Mouse (Mus musculus): ENCODE measurements at regions not wholly inside any gene's neighbourhood (a gene's known extent, or its start where the extent isn't known, plus 50 kb on each side); places are given as distances from the start of the nearest gene placed in this dataset.
A peak's percentile ranks its signal among the peaks of the same experiment; 100 is the strongest.

DNA sequence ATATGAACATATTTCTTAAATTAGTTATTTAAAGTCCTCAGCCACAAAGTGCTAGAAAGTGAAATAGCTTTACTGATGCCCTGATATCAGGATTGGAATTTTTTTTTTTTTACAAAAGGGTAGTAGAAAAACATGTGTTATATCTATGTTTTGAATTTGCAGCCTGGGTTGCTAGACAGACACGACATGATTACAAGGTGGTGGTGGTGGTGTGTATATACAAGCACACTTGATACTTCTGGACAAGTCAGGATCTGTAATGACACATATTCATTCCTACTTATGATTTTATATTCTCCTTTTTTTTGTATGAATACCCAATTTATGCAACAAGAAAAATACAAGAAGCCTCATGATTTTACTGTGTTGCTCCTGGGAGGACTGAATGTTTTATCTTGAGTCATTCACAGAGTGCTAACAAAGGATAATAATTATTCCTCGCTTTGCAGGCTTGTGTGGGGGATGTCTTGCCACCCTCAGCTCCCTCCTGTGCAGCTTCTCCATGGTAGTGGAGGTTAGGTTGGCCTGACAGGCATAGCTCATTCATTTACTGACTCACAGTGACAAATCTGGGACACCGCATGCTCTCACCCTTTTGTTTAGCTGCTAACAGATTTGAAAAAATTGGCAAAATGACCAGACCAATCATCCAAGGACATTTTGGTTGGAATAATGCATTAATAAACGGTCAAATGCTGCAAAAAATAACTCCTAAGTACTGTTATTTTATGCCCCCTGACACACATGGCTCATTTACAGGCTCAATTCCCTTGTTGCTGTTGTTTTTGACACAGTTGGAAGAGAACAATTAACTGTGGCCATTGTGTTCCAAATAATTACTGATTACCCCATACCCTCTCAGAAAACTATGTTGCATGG is 303.3 kb upstream of the Sel1l start:
- DNase-seq, result no peak

DNA sequence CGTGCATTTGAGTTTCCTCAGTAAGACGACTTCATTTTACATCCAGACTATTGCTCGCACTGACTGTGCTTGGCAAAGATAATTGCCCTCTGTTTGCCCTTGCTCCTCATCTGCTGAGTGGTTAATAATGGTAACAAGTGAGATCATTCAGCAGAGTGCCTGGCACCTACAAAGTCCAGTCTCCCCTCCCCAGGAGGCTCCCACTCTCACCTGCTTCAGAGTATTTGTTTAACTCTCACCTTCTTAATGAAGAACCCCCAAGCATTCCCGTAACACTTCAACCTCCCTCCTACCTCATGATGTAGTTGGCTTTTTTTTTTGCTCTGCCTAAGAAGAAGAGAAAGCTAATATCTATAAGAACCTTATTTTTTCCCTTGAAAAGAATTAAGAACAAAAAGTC is 288.6 kb upstream of the Sel1l start:
- no peak for DNase-seq

DNA sequence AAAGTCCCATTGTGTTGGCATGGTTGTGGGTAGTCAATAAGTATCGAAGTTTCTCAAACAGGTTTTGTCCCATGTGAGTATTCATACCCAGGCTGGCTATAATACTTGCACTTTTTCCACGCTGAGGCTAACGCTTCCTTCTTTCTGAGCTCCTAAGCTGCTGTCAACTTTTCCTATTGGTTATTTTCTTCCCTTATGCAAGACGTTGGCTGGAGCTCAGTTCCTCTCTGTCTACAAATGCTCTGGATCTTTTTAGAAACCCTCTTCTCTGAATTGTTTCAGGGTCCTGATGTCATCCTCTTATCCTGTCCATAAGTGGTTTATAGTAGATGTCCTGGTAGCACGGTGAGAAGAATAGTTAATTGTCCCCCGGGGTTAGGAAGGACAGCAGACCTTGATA is 278.7 kb upstream of the Sel1l start:
- no peak for DNase-seq

DNA sequence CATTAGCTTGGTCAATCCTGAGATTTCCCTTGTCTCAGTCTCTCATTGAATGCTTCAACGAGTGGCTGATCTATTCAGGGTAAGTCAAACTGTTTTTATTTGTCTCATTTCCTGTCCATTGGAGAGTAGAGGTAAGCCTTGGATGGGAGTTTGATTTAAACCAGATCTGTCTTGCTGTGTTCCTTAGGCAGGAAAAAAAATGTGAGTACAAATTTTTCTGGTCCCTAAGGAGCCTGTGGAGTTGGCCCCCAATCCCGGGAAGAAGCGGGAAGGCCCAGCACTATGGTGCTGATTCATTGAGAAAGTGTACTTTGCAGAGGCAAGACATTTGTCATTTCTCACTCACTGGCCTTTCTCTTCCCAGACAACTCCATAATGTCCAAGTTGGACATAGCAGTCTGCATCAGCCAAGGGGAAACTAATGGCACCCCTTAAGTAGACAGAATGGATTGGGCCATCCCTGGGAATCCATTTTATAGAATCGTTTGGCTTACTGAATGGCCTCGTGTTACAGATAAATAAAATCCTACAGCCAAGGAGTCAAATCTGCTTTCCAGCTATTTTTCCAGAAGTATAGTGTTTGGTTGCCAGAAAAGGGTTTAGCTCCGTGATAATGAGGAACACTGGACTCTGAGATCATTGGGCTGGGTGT is 271.3 kb upstream of the Sel1l start:
- peak; percentile 5 for DNase-seq

GRCm38 (mm10) chr12:92109615-92110014 is 260.7 kb upstream of the Sel1l start:
- DNase-seq, result no peak

DNA sequence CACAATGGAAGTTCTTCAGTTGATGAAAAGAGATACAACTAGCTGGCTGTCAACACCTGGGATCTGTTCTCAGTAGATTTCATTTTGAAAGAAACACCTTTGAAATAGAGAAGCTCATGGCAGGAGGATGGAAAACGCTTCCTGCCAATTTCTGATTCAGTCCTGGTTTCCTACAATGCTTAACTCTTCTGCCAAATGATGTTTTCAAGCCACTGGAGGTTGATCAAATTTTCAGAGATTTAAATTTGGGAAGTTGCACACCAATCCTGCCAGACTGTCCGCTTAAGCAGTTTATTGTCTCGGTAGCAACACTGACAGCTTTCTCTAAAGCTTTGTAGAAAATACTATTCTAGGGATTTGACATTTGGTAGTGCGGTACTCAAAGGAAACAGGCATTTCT is 251.1 kb upstream of the Sel1l start:
- DNase-seq, result no peak

DNA sequence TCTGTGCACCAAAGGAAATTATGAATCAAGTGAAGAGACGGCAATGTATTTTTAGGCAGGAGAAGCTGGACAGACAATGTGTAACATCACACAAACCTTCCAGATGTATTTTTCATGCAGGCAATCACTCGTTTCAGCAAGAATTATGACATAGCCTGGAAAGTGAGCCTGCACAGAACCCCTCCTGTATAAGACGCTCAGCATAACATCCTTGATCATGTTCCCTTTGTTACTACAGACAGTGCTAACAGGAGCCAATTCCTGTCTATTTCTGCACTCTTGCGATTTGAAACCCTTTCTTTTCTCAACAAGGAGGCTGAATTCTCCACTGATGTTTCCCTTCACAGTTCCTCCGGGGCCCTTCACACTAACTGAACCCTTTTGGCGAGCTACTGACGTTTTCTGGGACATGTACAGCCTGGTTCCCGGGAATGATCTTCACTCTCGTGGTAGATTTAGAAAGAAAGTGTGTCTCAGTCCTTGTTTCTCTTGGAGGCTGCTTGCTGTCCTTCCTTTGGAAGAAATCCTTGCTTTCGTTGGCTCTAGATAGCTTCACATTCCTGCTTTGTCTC is 243.9 kb upstream of the Sel1l start:
- DNase-seq, result no peak

GRCm38 (mm10) chr12:92073209-92073608 is 224.3 kb upstream of the Sel1l start:
- DNase-seq, result no peak

- no peak for DNase-seq
Observed at GRCm38 (mm10) chr12:92062731-92063130, 213.8 kb upstream of the Sel1l start.

- DNase-seq, result peak; percentile 11
Observed at GRCm38 (mm10) chr12:92040481-92040880, 191.5 kb upstream of the Sel1l start.

GRCm38 (mm10) chr12:92029192-92029591 is 180.2 kb upstream of the Sel1l start:
- no peak for DNase-seq

DNA sequence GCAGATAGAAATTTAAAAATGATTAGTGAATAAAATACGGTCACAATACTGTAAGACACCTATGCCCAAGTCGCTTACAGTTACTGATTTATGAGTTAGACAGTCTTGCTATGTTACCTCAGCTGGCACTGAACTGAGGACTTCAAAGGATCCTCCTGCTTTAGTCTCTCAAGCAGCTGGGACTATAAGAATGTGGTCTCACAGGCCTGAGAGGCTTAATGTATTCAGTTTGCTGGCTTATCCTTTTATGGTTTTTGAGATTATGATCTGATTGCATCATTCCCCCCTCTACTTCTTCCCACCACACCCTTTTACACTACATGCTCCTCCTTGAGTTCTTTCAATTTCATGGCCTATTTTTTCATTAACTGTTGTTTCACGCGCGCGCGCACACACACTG is 179.4 kb upstream of the Sel1l start:
- DNase-seq, result no peak

- DNase-seq, result no peak
Observed at GRCm38 (mm10) chr12:92024461-92025218, 175.7 kb upstream of the Sel1l start.

GRCm38 (mm10) chr12:92019593-92020224 is 170.8 kb upstream of the Sel1l start:
- no peak for DNase-seq

DNA sequence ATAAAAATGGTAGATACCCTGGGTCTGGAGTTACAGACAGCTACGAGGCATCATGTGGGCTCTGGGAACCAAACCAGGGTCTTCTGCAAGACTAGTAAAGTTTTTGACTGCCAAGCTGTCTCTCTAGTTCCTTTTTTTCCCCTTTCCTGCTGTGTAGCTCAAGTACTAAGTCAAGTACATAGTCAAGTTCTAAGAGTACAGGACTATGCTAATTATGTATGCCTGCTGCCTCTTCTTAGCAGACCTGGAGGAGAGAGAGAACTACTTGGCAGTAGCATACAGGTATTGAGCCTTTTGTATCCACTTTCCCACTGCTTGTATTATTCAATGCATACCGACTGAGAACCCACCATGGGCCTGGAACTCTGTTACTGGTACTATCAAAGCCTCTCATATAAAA is 166.4 kb upstream of the Sel1l start:
- no peak for DNase-seq

- DNase-seq, result no peak
Observed at GRCm38 (mm10) chr12:92013979-92014378, 165.0 kb upstream of the Sel1l start.

DNA sequence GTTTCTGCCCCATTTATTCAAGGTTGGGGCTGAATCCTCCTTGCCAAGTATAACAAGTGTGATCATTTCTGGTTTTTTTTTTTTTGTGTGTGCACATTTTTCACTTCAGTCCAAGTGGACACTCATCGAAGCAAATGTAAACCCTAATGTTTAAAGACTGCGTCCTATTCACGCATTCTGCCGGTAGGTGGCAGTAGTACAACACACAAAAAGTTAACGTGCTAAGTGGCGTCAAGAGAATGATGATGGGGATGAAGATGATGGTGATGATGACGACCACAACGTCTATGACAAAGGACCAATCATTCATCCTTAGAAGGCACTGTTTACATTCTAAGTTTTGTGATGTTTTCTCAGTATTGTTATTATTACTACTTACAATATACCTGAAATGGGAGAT is 164.3 kb upstream of the Sel1l start:
- peak; percentile 51 for DNase-seq

DNA sequence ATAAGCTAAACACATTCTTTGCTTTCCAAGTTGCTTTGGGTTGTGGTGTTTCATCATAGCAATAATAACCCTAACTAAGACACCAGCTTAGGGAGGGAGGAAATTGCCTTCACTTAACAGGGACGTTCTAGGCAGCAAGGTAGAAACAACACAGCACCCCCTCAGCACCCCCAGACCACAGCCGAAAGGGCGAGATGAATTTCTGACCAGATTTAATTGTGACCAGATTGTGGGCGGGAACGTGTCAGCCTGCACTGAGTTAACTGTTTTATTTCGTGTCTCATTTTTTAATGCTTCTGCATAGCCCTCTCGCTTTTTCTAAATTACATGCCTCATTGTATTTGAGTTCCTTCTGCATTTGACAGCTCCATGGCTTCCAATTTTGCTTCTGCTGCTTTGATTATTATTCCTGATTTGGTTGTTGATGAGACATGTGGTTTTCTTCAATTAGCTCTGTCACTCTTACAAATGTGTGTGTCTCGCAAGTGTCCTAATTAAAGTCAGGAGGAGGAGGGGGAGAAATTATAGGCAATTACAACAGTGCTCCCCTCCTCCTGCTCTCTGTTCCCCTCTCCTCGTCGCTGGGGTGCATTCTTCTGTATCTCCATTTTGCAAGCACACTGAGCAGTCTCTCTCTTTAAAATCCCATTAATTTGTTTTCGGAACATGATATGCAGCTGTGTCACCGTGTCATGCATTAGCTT is 155.6 kb upstream of the Sel1l start:
- DNase-seq, result no peak

DNA sequence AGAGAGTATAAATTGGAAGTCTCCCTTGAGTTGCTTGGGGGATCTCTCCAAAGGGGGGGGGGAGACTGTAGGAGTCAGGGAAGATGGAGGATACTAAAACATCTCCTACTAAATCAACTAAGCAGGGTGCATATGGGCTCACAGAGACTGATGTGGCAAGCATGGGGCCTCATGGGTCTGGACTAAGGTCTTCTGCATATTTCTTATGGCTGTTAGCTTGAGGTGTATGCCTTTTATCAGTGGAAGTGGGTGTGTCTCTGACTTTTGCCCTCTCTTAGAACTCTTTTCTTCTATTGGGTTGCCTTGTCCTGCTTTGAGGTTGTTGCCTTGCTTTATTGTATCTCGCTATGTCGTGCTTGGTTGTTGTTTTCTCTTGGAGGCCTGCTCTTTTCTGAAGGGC is 150.1 kb upstream of the Sel1l start:
- DNase-seq, result no peak

- no peak for DNase-seq
Observed at GRCm38 (mm10) chr12:91997404-91997803, 148.4 kb upstream of the Sel1l start.

- no peak for DNase-seq
Observed at GRCm38 (mm10) chr12:91995545-91995944, 146.6 kb upstream of the Sel1l start.

GRCm38 (mm10) chr12:91986448-91986847 is 137.5 kb upstream of the Sel1l start:
- no peak for DNase-seq
